Mouse (Mus musculus) brain, adult 10 weeks (tissue): Measurements from ENCODE around the gene Ly6g. TPM values are rescaled to one million over a fixed set of nuclear protein-coding genes. Genes with fewer than 3 reads are reported as not detected.

Source experiments
- polyA plus RNA-seq: library from polyadenylated mRNA; stranded (reverse); fragments of 350-450 nt; fragmentation: Illumina TruSeq; extraction: RNeasy Lipid Tissue Mini Kit (QIAGEN cat#74804); gene quantifications from one replicate; pipeline ENCODE4 v1.2.3, GENCODE M21; 2015; ENCODE audit warnings: low read depth, low replicate concordance

The Ly6g gene
- not detected for polyA plus RNA-seq

DNA sequence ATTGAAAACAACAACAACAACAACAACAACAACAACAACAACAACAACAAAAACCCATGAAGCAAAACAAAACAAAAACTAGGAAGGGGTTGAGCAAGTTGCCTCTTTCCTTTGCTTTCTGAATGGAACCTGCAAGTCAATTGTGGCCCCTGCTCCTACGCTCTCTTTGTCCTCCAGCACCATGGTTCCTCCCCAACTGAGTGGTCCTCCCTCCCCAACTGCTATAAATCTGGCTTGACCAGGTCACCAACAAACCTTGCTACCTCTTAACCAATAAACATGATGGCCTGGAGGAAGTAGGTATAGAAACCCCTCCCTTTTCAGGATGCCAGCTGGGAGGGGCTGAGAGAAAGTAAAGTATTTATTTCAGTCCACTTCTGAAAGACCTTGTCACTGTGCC is at the start of gene Ly6g:
Gene Ly6g, plus strand, starts transcription at position 301 of the 400 bp plus-strand sequence.

DNA sequence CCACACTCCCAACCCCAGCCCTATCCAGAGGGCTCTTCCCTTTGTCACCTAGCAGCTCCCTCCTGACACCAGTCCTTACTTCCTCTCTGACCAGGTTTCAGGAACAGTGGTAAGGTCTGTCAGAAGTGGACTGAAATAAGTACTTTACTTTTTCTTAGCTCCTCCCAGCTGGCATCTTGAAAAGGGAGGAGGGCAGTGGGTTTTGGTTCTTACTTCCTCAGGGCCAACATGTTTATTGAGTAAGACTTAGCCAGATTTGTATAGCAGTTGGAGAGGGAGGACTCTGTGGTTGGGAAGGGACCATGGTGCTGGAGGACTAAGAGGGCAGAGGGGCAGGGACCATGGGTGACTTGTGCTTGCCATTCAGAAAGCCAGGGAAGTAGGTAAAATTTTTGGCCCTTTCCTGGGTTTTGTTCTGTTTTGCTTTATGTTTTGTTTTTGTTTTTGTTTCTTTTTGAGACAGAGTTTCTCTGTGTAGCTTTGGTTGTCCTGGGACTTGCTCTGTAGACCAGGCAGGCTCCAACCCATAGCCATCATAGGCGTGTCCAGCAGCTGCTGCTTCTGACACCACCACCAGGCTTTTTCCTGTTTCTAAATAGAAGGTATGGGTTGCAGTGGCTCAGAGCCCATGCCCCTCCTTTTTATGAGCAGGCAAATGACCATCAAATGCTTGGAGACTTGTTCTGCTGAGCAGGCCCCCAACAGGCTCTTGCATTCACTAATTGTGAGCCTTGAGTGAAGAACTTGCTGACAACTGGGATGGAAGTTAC is 43.0 kb upstream of the Ly6g start, which contains the start of gene Ly6c2:
Gene Ly6c2, minus strand, starts transcription at position 110 of the 770 bp plus-strand sequence.

Other genes with a start within 250 kb of the Ly6g start
- gene Ly6i, start 171.8 kb upstream of the Ly6g start, polyA plus RNA-seq = not detected
- gene Ly6a, start 157.2 kb upstream of the Ly6g start, polyA plus RNA-seq = 73.2 TPM
- gene Ly6c1, start 106.4 kb upstream of the Ly6g start, polyA plus RNA-seq = 130 TPM
- gene Ly6c2, start 43.3 kb upstream of the Ly6g start, polyA plus RNA-seq = not detected
- not detected for gene BC025446, start 61.1 kb downstream of the Ly6g start, polyA plus RNA-seq
- not detected for gene Ly6f, start 113.2 kb downstream of the Ly6g start, polyA plus RNA-seq